Mouse (Mus musculus) heart, postnatal 10 days (tissue): Measurements from ENCODE around the gene Lsm11. TPM values are rescaled to one million over a fixed set of nuclear protein-coding genes. Genes with fewer than 3 reads are reported as not detected.
"Not testable (repeated sequence)": the region's sequence is repeated elsewhere in the genome, so short reads cannot be mapped to it uniquely, and the experiment has no call there.

Experiments used
- DNase-seq, 2 experiments: peaks; one replicate each; pipeline ENCODE4 v3.0.0; 2021
- intact Hi-C: fragments of 180-260 bp; cut with DNase I; formaldehyde crosslinking; loops from one replicate; pipeline ENCODE4 v1.15.1; 2025
- total RNA-seq, 2 experiments: library from RNA; stranded (reverse); gene quantifications; 2 replicates each; pipeline ENCODE4 v1.2.3; 2021

The Lsm11 gene
- total RNA-seq, 2 experiments from 2014 or later, result 6.3 to 8.1 TPM

GRCm38 (mm10) chr11:45885606-45886230 is 59.0 kb downstream of the Lsm11 start:
- no peak for DNase-seq
- intact Hi-C loops, result no loop called here

- DNase-seq, result peak; percentile 46 to 63
- intact Hi-C loops, result loop anchor here (5.0 kb wide), 3 partner anchors 337 to 1272 kb away; no protein-coding TSS in a partner anchor
These were observed 60.7 kb downstream of the Lsm11 start for GRCm38 (mm10) chr11:45884029-45884428.

DNA sequence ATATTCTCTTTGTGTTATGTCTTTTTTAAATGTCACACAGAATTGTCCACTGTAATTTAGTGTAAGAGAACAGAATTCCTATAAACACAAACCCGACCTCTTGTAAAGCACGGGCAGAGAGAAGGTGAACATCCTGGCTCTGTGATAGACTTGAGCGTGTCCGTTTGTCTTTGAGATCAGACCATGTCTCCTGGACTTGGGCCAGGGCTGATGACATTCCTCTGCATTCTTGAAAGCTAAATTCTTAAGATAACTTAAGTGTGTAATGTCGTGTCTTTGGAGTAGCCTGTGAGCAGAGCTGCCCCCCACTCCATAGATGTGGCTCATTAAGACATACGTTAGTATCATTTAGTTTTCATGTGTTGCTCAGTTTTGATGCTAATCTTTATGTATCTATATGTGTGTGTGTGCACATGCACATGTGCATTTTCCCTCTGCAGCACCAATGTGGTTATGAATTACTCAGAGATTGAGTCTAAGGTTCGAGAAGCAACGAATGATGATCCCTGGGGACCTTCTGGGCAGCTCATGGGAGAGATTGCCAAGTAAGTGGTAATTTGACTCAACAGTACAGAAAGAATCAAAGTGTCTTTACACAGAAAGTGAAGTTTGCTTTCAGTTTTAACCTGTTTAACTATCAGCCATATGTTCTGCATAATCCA is 61.3 kb downstream of the Lsm11 start:
- no peak for DNase-seq
- intact Hi-C loops, result loop anchor here (2.0 to 5.0 kb wide), 4 partner anchors 336 to 1297 kb away; no protein-coding TSS in a partner anchor

- intact Hi-C loops, result loop anchor here (1.0 to 5.0 kb wide), 6 partner anchors 29 to 1295 kb away; partner anchors contain the start of gene Clint1
- no peak for DNase-seq
These were observed 63.1 kb downstream of the Lsm11 start for GRCm38 (mm10) chr11:45881683-45882068.

- peak; percentile 75 to 79 for DNase-seq
- intact Hi-C loops, result loop anchor here (2.0 to 5.0 kb wide), 4 partner anchors 28 to 1269 kb away; partner anchors contain the start of gene Clint1
These were observed 63.6 kb downstream of the Lsm11 start for GRCm38 (mm10) chr11:45881026-45881682.

GRCm38 (mm10) chr11:45879366-45879765 is 65.4 kb downstream of the Lsm11 start:
- DNase-seq, result not testable (repeated sequence)
- intact Hi-C loops, result loop anchor here (5.0 kb wide), 1 partner anchor 192 kb away; no protein-coding TSS in a partner anchor

Other genes with a start within 250 kb of the Lsm11 start
- 10 to 100 TPM; 44.6 to 45.7 TPM for gene Clint1, start 92.9 kb downstream of the Lsm11 start, total RNA-seq
- 1 to 10 TPM; 6.4 to 9.8 TPM for gene Thg1l, start 10.6 kb upstream of the Lsm11 start, total RNA-seq
- gene Sox30, start 35.4 kb upstream of the Lsm11 start, total RNA-seq, result under 1 TPM; 0.24 to 0.30 TPM
- 1 to 10 TPM; 2.5 to 3.4 TPM for gene Gm12166, start 107.4 kb upstream of the Lsm11 start, total RNA-seq
- gene Adam19, start 111.1 kb upstream of the Lsm11 start, total RNA-seq, result 100 to 1,000 TPM; 115 to 153 TPM
- under 1 TPM; 0.55 to 0.89 TPM for gene Nipal4, start 221.6 kb upstream of the Lsm11 start, total RNA-seq